Mouse (Mus musculus) heart, postnatal 0 days (tissue): Measurements from ENCODE around the gene Arhgef2.

Experiments
- CTCF ChIP-seq: IDR thresholded peaks from 2 replicates; pipeline ENCODE4 v1.5.1; 2016; ENCODE audit warnings: antibody characterized with exemption, control low read depth, low read depth
- EP300 ChIP-seq: IDR thresholded peaks from 2 replicates; pipeline ENCODE4 v1.6.1; 2016; ENCODE audit warnings: antibody characterized with exemption, low read depth

DNA sequence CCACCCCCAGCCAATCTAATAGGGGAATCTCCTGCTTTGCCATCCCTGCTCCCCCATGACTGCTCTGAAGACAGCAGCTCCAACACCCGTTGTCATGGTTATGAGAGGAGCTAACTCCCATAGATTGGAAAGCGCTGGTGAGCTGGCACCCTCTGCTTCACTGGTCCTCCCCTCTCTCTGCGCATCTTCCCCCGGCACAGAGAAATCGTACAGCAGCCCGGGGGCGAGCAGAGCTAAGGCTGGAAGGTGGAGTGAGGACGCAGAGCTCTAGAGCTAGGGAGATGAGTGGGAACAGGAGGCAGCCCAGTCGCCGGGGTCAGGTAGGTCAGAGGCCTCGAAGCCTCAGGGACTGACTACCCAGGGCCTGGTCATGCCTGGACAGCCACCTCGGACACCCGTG lies 23.5 kb downstream of the Arhgef2 start:
- TF ChIP-seq CTCF (no peak), EP300 (no peak)
